Mouse (Mus musculus) lung, adult 2 months (tissue): ENCODE measurements around the gene Napa.

Experiments used
- CTCF ChIP-seq: fragments of 200-500 bp; IDR thresholded peaks from 2 replicates; pipeline ENCODE4 v1.5.1; 2011; ENCODE audit warnings: mild to moderate bottlenecking, low read length, control low read depth; ENCODE audit not compliant: insufficient read depth
- POLR2A ChIP-seq: fragments of 200-500 bp; IDR thresholded peaks from 2 replicates; pipeline ENCODE4 v1.6.1; 2011; ENCODE audit warnings: low read depth, mild to moderate bottlenecking, control low read depth, low read length, borderline replicate concordance; ENCODE audit errors: extremely low read depth

GRCm38 (mm10) chr7:16162036-16162435 is 63.8 kb downstream of the Napa start:
- TF ChIP-seq CTCF (no peak), POLR2A (no peak)
